Mouse (Mus musculus): ENCODE measurements around the gene Grk4. TPM values are rescaled to one million over a fixed set of nuclear protein-coding genes. Genes with fewer than 3 reads are reported as not detected.
"Not testable (repeated sequence)": the region's sequence is repeated elsewhere in the genome, so short reads cannot be mapped to it uniquely, and the experiment has no call there.

The Grk4 gene
- total RNA-seq, 2 experiments from 2014 or later: 0.51 TPM; not detected in 1

- no peak for ATAC-seq (replicated peaks; ENCODE audit: low FRiP score, poor library complexity, severe bottlenecking)
Measured at GRCm38 (mm10) chr5:34692782-34693181, 32.6 kb downstream of the Grk4 start.

GRCm38 (mm10) chr5:34695521-34695920 is 35.3 kb downstream of the Grk4 start:
- ATAC-seq (replicated peaks; ENCODE audit: low FRiP score, poor library complexity, severe bottlenecking): no peak

GRCm38 (mm10) chr5:34708436-34708835 is 48.3 kb downstream of the Grk4 start:
- no peak for ATAC-seq (replicated peaks; ENCODE audit: low FRiP score, poor library complexity, severe bottlenecking)

GRCm38 (mm10) chr5:34714371-34714770 is 54.2 kb downstream of the Grk4 start:
- not testable (repeated sequence) for ATAC-seq (replicated peaks; ENCODE audit: low FRiP score, poor library complexity, severe bottlenecking)

- ATAC-seq (replicated peaks; ENCODE audit: low FRiP score, poor library complexity, severe bottlenecking): no peak
Measured at GRCm38 (mm10) chr5:34714816-34715215, 54.6 kb downstream of the Grk4 start.

GRCm38 (mm10) chr5:34729141-34729540 is 69.0 kb downstream of the Grk4 start:
- ATAC-seq (replicated peaks; ENCODE audit: low FRiP score, poor library complexity, severe bottlenecking): no peak

- ATAC-seq (replicated peaks; ENCODE audit: low FRiP score, poor library complexity, severe bottlenecking): no peak
Measured at GRCm38 (mm10) chr5:34730255-34730654, 70.1 kb downstream of the Grk4 start.

GRCm38 (mm10) chr5:34751477-34751876 is 91.3 kb downstream of the Grk4 start:
- ATAC-seq (replicated peaks; ENCODE audit: low FRiP score, poor library complexity, severe bottlenecking): no peak

GRCm38 (mm10) chr5:34758762-34759161 is 98.6 kb downstream of the Grk4 start:
- no peak for ATAC-seq (replicated peaks; ENCODE audit: low FRiP score, poor library complexity, severe bottlenecking)

GRCm38 (mm10) chr5:34760850-34761508 is 100.8 kb downstream of the Grk4 start:
- ATAC-seq (replicated peaks; ENCODE audit: low FRiP score, poor library complexity, severe bottlenecking): peak; percentile 21; the same call in 1 of the 2 replicates

- peak; percentile 96 for ATAC-seq (replicated peaks; ENCODE audit: low FRiP score, poor library complexity, severe bottlenecking)
Measured at GRCm38 (mm10) chr5:34761509-34761908, 101.3 kb downstream of the Grk4 start, which contains the start of gene Htt. Htt (plus strand) TSS chr5:34761740.

- peak; percentile 55 for ATAC-seq (replicated peaks; ENCODE audit: low FRiP score, poor library complexity, severe bottlenecking)
Measured at GRCm38 (mm10) chr5:34761934-34762611, 101.9 kb downstream of the Grk4 start.

GRCm38 (mm10) chr5:34771818-34772217 is 111.6 kb downstream of the Grk4 start:
- no peak for ATAC-seq (replicated peaks; ENCODE audit: low FRiP score, poor library complexity, severe bottlenecking)

GRCm38 (mm10) chr5:34772696-34773245 is 112.6 kb downstream of the Grk4 start:
- ATAC-seq (replicated peaks; ENCODE audit: low FRiP score, poor library complexity, severe bottlenecking): no peak

- ATAC-seq (replicated peaks; ENCODE audit: low FRiP score, poor library complexity, severe bottlenecking): no peak; the same call in 1 of the 2 replicates
Measured at GRCm38 (mm10) chr5:34773392-34773791, 113.2 kb downstream of the Grk4 start.

- no peak for ATAC-seq (replicated peaks; ENCODE audit: low FRiP score, poor library complexity, severe bottlenecking)
Measured at GRCm38 (mm10) chr5:34785027-34785426, 124.8 kb downstream of the Grk4 start.

GRCm38 (mm10) chr5:34791141-34791540 is 131.0 kb downstream of the Grk4 start:
- 0 out of 2 replicates have a peak, but pooled peaks have one; percentile 11 for ATAC-seq (replicated peaks; ENCODE audit: low FRiP score, poor library complexity, severe bottlenecking)

GRCm38 (mm10) chr5:34800292-34800953 is 140.2 kb downstream of the Grk4 start:
- no peak for ATAC-seq (replicated peaks; ENCODE audit: low FRiP score, poor library complexity, severe bottlenecking)
